Mouse (Mus musculus) naive thymus-derived CD4-positive, alpha-beta T cell, adult 5 months (primary cell): ENCODE data around the gene Tbc1d2b. TPM values are rescaled to one million over a fixed set of nuclear protein-coding genes. Genes with fewer than 3 reads are reported as not detected.

Experiments
- polyA plus RNA-seq: library from polyadenylated mRNA; unstranded; fragments of 100-300 nt; shearing (Covaris generic); gene quantifications from one replicate; pipeline ENCODE4 v1.2.1, GENCODE M21; 2017

The Tbc1d2b gene
- polyA plus RNA-seq, result 30.5 TPM

GRCm38 (mm10) chr9:90270193-90270943, at the start of gene Tbc1d2b:
Tbc1d2b (minus strand) TSS chr9:90270804.

GRCm38 (mm10) chr9:90162926-90163748, 107.5 kb downstream of the Tbc1d2b start, which contains the start of gene Adamts7:
Adamts7 (plus strand) TSS chr9:90163069.

Other genes starting within 250 kb of the Tbc1d2b start
- not detected for gene Ctsh, start 216.7 kb downstream of the Tbc1d2b start, polyA plus RNA-seq
- gene Morf4l1, start 156.0 kb downstream of the Tbc1d2b start, polyA plus RNA-seq, result 411 TPM
- 0.06 TPM for gene Adamts7, start 107.7 kb downstream of the Tbc1d2b start, polyA plus RNA-seq